Mouse (Mus musculus): Measurements from ENCODE around the gene Lgals3bp.

DNA sequence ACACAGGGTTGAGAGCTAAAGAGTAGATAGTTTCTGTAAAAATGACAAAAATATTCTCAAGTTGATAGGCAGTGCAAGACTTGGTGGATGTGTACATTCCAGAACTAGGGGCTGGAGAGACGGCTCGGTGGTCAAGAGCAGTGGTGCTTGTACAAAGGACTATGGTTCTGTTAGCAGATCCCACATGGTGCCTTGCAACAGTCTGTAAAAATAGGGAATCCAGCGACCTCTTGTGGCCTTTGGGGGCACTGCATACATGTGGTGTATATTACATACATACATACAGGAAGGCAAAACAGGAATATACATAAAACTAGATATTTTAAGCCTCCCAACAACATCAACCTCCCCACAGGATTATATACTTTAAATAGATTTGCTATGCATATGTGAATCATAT lies 33.6 kb downstream of the Lgals3bp start:
- TF ChIP-seq CTCF (IDR thresholded peaks at IDR 0.05; ENCODE audit: borderline replicate concordance, extremely low read depth, insufficient read depth, insufficient read length): peak; percentile 29; the same call in 1 of the 2 replicates
- TF ChIP-seq POLR2A (IDR thresholded peaks at IDR 0.05; ENCODE audit: borderline replicate concordance, extremely low read depth, insufficient read depth, insufficient read length, poor library complexity, severe bottlenecking): no peak

All from brain, embryonic 14.5 days (tissue).